Mouse (Mus musculus) heart, embryonic 10.5 days (tissue): Measurements from ENCODE around the gene Dpp6. TPM values are rescaled to one million over a fixed set of nuclear protein-coding genes. Genes with fewer than 3 reads are reported as not detected.

Source experiments
- DNase-seq: peaks from one replicate; pipeline ENCODE4 v3.0.0-alpha.2; 2017; ENCODE audit warnings: low spot score
- H3K27ac ChIP-seq: fragments of 300-500 bp; sonication (generic); 2 replicates; pipeline ENCODE4 v1.5.1; 2016; ENCODE audit warnings: mild to moderate bottlenecking
- H3K27me3 ChIP-seq: fragments of 300-500 bp; sonication (generic); 2 replicates; pipeline ENCODE4 v1.6.1; 2016; ENCODE audit warnings: mild to moderate bottlenecking; ENCODE audit not compliant: poor library complexity, insufficient read depth, severe bottlenecking
- H3K36me3 ChIP-seq: fragments of 300-500 bp; sonication (generic); 2 replicates; pipeline ENCODE4 v1.6.1; 2016; ENCODE audit warnings: mild to moderate bottlenecking, moderate library complexity
- H3K4me1 ChIP-seq: fragments of 300-500 bp; sonication (generic); 2 replicates; pipeline ENCODE4 v1.6.1; 2016; ENCODE audit warnings: mild to moderate bottlenecking
- H3K4me3 ChIP-seq: fragments of 300-500 bp; sonication (generic); 2 replicates; pipeline ENCODE4 v1.5.1; 2016; ENCODE audit warnings: mild to moderate bottlenecking, moderate library complexity
- H3K9me3 ChIP-seq: fragments of 300-500 bp; sonication (generic); 2 replicates; pipeline ENCODE4 v1.6.1; 2016; ENCODE audit warnings: mild to moderate bottlenecking, moderate library complexity
- WGBS: fragments of 180-500 bp; shearing (Covaris S2); methylation state at CpG from one replicate; pipeline ENCODE4 v1.1.7; 2016; 5-methylcytosine and 5-hydroxymethylcytosine counted together
- polyA plus RNA-seq: library from polyadenylated mRNA; unstranded; fragments of >200 nt; fragmentation: Nextera tagmentation; extraction: Ambion mirVana; gene quantifications from 2 replicates; pipeline ENCODE4 v1.2.1, GENCODE M21; 2016

Gene Dpp6
- polyA plus RNA-seq, 1 experiment from 2014 or later, result 0.92 TPM

DNA sequence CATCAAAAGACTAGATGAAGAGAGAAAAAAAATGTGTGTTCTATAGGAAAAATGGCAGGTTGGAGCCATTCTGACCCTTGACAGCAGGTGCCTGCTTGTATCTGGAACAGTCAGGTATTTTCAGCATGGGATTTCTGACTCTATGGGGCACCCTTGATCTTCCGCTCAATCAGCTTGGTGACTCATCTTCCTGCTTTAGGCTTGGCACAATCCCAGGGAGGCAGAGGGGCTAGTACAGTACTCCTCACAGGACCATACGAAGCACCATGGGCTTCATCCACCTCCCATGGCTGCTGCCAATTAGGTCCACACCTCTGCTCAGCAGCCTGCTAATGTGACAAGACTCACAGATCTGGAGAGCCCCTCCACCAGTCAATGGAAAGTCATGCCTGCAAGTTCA is 305.9 kb downstream of the Dpp6 start:
- no peak for DNase-seq
- no peaks in the 10 kb centered on the region for H3K9me3 ChIP-seq
- H3K36me3 ChIP-seq, result no peaks in the 10 kb centered on the region
- no peaks in the 10 kb centered on the region for H3K4me1 ChIP-seq
- no peaks in the 10 kb centered on the region for H3K27me3 ChIP-seq
- H3K4me3 ChIP-seq, result no peak overlapping the region
- WGBS, result 74% methylated on average over 2 of the region's 2 CpGs
- no peak overlapping the region for H3K27ac ChIP-seq

GRCm38 (mm10) chr5:27126034-27126433 is 309.0 kb downstream of the Dpp6 start:
- Histone ChIP-seq H3K4me1 (no peaks in the 10 kb centered on the region), H3K36me3 (no peaks in the 10 kb centered on the region), H3K27ac (no peak overlapping the region), H3K27me3 (no peaks in the 10 kb centered on the region), H3K4me3 (no peak overlapping the region), H3K9me3 (no peaks in the 10 kb centered on the region)
- 87% methylated on average over 4 of the region's 4 CpGs for WGBS
- no peak for DNase-seq

DNA sequence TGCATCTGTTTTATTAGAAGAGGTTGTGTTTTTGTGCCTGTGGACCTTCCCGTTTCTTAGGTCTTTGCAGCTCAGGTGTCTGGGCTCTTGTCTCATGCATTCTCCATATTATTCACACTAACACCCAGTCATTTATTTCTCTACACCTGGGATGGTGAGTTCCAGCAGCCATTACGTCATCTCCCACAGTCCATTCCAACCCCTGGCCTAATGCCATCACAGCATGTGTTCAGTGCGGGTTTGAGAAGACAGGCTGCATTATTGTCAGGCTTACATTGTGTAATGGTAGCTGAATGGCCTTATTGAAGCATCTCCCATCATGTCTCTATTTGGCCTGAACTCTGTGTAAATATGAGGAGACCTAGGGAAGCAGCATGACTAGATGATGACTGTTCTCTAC is 316.2 kb downstream of the Dpp6 start:
- Histone ChIP-seq H3K27ac (no peak overlapping the region), H3K9me3 (no peaks in the 10 kb centered on the region), H3K4me1 (no peaks in the 10 kb centered on the region), H3K4me3 (no peak overlapping the region), H3K27me3 (no peaks in the 10 kb centered on the region), H3K36me3 (no peaks in the 10 kb centered on the region)
- WGBS, result 74% methylated on average over 3 of the region's 3 CpGs
- DNase-seq, result no peak

DNA sequence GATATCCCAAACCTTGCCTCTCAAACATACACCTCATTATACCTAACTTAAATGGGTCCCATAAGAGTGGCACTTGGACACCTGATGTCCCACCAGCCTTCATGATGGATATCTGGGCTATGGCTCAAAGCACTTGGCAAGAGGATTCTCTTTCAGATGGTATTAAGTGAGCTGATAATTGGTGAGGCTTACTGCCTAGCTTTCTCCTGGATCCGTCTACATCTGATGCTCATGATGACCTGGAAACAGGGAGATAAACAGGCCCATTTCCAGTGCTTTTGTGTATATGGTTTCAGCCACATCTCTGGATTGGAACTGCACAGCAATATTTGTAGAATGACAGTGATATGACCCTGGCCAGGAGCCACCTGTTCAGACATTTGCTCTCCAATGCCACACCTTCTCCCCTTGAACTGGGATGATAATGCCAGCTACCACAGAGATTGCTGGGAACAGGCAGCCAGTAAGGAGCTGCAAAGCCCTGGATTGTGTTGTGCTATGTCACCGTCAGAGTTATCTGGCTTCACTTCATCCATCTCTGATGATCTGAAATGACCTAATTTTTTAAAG is 317.5 kb downstream of the Dpp6 start:
- no peaks in the 10 kb centered on the region for H3K27me3 ChIP-seq
- no peak for DNase-seq
- no peaks in the 10 kb centered on the region for H3K36me3 ChIP-seq
- no peaks in the 10 kb centered on the region for H3K9me3 ChIP-seq
- no peaks in the 10 kb centered on the region for H3K4me1 ChIP-seq
- H3K4me3 ChIP-seq, result no peak overlapping the region
- no peak overlapping the region for H3K27ac ChIP-seq
- WGBS, result 72% methylated on average over 2 of the region's 2 CpGs

GRCm38 (mm10) chr5:27147397-27147945 is 330.5 kb downstream of the Dpp6 start:
- WGBS, result 82% methylated on average over 6 of the region's 6 CpGs
- no peak for DNase-seq
- H3K27ac ChIP-seq, result no peak overlapping the region

DNA sequence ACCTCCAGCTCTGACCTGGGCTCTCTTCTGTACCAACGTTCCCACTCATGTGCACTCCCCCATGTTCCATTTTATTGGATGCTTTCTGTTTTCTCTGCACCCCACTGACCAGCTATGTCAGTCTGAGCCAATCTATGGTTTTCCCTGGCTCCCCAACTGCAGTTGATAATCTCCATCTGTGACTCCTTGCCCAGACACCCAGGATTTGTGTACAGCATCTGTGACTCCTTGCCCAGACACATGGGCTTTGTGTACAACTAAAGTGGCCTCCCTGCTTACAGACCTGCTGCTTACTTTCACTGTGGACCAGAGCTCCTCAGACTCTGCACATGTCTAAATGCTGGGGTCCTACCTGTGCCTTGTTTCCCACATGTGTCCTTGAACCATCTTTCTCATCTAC is 334.0 kb downstream of the Dpp6 start:
- no peaks in the 10 kb centered on the region for H3K9me3 ChIP-seq
- H3K27ac ChIP-seq, result no peak overlapping the region
- DNase-seq, result no peak
- H3K4me1 ChIP-seq, result no peaks in the 10 kb centered on the region
- no peaks in the 10 kb centered on the region for H3K36me3 ChIP-seq
- no peaks in the 10 kb centered on the region for H3K27me3 ChIP-seq
- H3K4me3 ChIP-seq, result no peak overlapping the region
- 69% methylated on average over 1 of the region's 1 CpGs for WGBS

More at GRCm38 (mm10) chr5:27147397-27147945, 330.5 kb downstream of the Dpp6 start:
- Histone ChIP-seq H3K27me3 (no peaks in the 10 kb centered on the region), H3K4me3 (no peak overlapping the region), H3K9me3 (no peaks in the 10 kb centered on the region), H3K4me1 (no peaks in the 10 kb centered on the region), H3K36me3 (no peaks in the 10 kb centered on the region)

GRCm38 (mm10) chr5:27155671-27156070 is 338.7 kb downstream of the Dpp6 start:
- 74% methylated on average over 3 of the region's 3 CpGs for WGBS
- H3K36me3 ChIP-seq, result no peaks in the 10 kb centered on the region
- no peak for DNase-seq
- no peaks in the 10 kb centered on the region for H3K4me1 ChIP-seq
- no peaks in the 10 kb centered on the region for H3K9me3 ChIP-seq
- H3K27ac ChIP-seq, result no peak overlapping the region
- no peaks in the 10 kb centered on the region for H3K27me3 ChIP-seq
- H3K4me3 ChIP-seq, result no peak overlapping the region

- Histone ChIP-seq H3K27ac (no peak overlapping the region), H3K4me1 (no peaks in the 10 kb centered on the region), H3K27me3 (no peaks in the 10 kb centered on the region), H3K4me3 (no peak overlapping the region), H3K36me3 (no peaks in the 10 kb centered on the region), H3K9me3 (no peaks in the 10 kb centered on the region)
- no peak for DNase-seq
- 68% methylated on average over 2 of the region's 2 CpGs for WGBS
Measured at GRCm38 (mm10) chr5:27156366-27156765, 339.4 kb downstream of the Dpp6 start.

DNA sequence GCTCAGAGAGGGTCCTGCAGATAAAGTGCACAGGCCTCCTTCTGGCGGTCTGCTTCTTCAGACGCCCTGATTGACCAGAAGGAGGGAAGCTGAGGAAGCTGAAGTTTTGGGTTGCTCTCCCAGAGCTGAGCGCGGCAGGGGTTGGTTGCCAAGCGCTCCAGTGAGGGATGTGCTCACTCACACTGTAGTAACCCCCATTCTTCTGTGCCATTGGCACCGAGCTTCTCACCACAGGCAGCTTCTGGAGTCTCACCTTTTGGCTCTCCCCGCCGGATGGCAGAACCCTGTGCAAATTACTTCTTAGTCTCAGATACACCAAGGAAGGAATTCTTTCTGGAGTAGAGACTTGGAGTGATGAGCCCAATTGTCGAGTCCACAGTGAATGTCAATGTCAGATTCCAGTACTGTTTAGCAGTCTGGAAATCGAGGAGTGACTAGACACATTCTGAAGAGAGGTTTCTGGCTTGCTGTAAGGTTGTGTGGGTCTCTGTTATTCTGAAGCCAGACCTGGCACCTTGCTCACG is 344.2 kb downstream of the Dpp6 start:
- H3K4me3 ChIP-seq, result no peak overlapping the region
- H3K9me3 ChIP-seq, result no peaks in the 10 kb centered on the region
- H3K27me3 ChIP-seq, result no peaks in the 10 kb centered on the region
- DNase-seq, result no peak
- no peaks in the 10 kb centered on the region for H3K36me3 ChIP-seq
- no peaks in the 10 kb centered on the region for H3K4me1 ChIP-seq
- H3K27ac ChIP-seq, result no peak overlapping the region
- 50% methylated on average over 11 of the region's 11 CpGs for WGBS

- Histone ChIP-seq H3K36me3 (no peaks in the 10 kb centered on the region), H3K4me1 (no peaks in the 10 kb centered on the region), H3K27me3 (no peaks in the 10 kb centered on the region), H3K27ac (no peak overlapping the region), H3K9me3 (no peaks in the 10 kb centered on the region), H3K4me3 (no peak overlapping the region)
- 77% methylated on average over 1 of the region's 1 CpGs for WGBS
- no peak for DNase-seq
Measured at GRCm38 (mm10) chr5:27168550-27168949, 351.5 kb downstream of the Dpp6 start.

GRCm38 (mm10) chr5:27184963-27185362 is 368.0 kb downstream of the Dpp6 start:
- no peak for DNase-seq
- Histone ChIP-seq H3K4me1 (no peaks in the 10 kb centered on the region), H3K9me3 (no peaks in the 10 kb centered on the region), H3K27ac (no peak overlapping the region), H3K4me3 (no peak overlapping the region), H3K27me3 (no peaks in the 10 kb centered on the region), H3K36me3 (no peaks in the 10 kb centered on the region)
- WGBS, result 81% methylated on average over 4 of the region's 4 CpGs

DNA sequence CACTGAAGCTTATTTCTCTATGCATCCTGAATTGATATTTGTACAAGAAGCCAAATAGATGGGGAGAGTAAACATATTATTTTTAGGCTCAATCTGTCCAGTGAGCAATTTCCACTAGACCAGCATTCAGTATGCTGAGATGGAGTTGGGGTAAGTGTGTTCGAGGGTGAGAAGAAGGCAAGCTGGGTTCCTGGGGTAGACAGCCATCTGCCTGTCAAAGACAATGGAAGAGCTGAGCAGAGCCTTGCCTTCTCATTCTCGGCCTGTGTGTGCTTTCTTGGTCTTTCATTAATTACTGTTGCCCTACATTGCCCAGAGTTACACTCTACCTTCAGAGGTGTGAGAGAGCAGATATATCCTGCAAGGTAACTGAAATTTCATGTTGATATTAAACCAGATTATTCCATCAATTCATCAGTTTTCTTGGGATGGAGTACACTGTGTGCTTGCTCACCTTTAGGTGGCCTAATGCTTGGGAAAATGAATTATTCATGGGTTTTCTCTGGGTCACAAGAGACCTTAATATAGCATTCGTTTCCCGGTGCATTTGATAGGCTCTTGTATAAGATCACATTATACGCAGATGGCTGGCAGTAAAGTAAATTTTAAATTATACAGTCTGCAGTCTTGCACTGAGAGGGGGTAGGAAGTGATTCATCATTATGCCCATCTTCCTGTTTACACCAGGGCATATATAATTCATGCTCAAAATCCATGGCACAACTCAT is 374.4 kb downstream of the Dpp6 start:
- H3K27me3 ChIP-seq, result no peaks in the 10 kb centered on the region
- H3K4me1 ChIP-seq, result no peaks in the 10 kb centered on the region
- WGBS, result 79% methylated on average over 5 of the region's 5 CpGs
- no peaks in the 10 kb centered on the region for H3K9me3 ChIP-seq
- H3K36me3 ChIP-seq, result no peaks in the 10 kb centered on the region
- DNase-seq, result no peak
- no peak overlapping the region for H3K4me3 ChIP-seq
- no peak overlapping the region for H3K27ac ChIP-seq

- Histone ChIP-seq H3K4me3 (no peak overlapping the region), H3K36me3 (no peaks in the 10 kb centered on the region), H3K27me3 (no peaks in the 10 kb centered on the region), H3K9me3 (no peaks in the 10 kb centered on the region), H3K27ac (no peak overlapping the region), H3K4me1 (no peaks in the 10 kb centered on the region)
- DNase-seq, result no peak
- WGBS, result 83% methylated on average over 3 of the region's 3 CpGs
Measured at GRCm38 (mm10) chr5:27194157-27194556, 377.2 kb downstream of the Dpp6 start.
